Mouse (Mus musculus): Measurements from ENCODE around the gene BC016579. TPM values are rescaled to one million over a fixed set of nuclear protein-coding genes. Genes with fewer than 3 reads are reported as not detected.

The BC016579 gene
- polyA plus RNA-seq, 1 experiment from 2014 or later = not detected

GRCm38 (mm10) chr16:45632420-45632819, 21.4 kb downstream of the BC016579 start:
- no peak for ATAC-seq (ENCODE audit: low read depth)
- no peaks in the 10 kb centered on the region for H3K36me3 ChIP-seq (ENCODE audit: control insufficient read depth, insufficient read depth, low read length)
- no peak overlapping the region for H3K27ac ChIP-seq (replicated peaks; ENCODE audit: low read depth, low read length)
- H3K9me3 ChIP-seq (ENCODE audit: control insufficient read depth, low read length) = no peaks in the 10 kb centered on the region
- 77% methylated on average over 4 of the region's 4 CpGs for WGBS
- H3K27me3 ChIP-seq (replicated peaks; ENCODE audit: control insufficient read depth, insufficient read depth, low read length) = no peaks in the 10 kb centered on the region
- H3K9ac ChIP-seq (ENCODE audit: low read depth, low read length) = no peak overlapping the region
- no peak for DNase-seq (ENCODE audit: low spot score)
- H3K4me3 ChIP-seq (ENCODE audit: low read depth, low read length) = no peak overlapping the region
- no peak overlapping the region for H3K4me2 ChIP-seq (ENCODE audit: low read depth, low read length)
- H3K4me1 ChIP-seq (ENCODE audit: control insufficient read depth, insufficient read depth, low read length) = no peaks in the 10 kb centered on the region

DNA sequence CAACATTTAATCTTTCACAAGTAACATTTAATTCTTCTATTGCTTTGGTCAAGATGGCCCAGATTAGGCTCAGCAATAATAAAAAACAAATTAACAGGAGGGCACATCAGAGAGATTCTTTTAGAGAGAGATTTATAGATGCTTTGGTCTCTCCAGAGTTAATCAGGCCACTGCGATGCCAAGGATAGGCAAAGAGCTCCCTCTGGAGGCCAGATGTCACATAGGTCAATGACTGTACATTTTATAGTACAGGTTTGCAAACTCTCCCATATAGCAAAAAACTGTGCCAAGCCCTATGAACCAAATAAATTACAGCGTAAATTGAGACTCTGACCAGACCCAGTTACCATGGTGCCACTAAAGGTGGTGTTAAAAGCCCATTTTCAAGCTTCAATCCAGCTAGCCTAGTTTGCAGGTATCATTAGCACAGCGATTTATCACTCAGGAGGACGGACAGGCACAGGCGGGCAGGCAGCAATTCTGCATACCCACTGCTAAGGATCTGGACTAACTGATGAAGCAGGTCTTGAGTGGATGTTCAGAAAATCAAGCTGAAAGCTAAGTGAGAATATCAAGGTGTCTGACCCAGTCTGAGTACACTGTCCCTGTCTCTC, 23.4 kb downstream of the BC016579 start:
- Histone ChIP-seq H3K27me3 (replicated peaks; ENCODE audit: control insufficient read depth, insufficient read depth, low read length) (no peaks in the 10 kb centered on the region), H3K4me1 (ENCODE audit: control insufficient read depth, insufficient read depth, low read length) (no peaks in the 10 kb centered on the region), H3K9me3 (ENCODE audit: control insufficient read depth, low read length) (no peaks in the 10 kb centered on the region), H3K36me3 (ENCODE audit: control insufficient read depth, insufficient read depth, low read length) (no peaks in the 10 kb centered on the region), H3K4me2 (ENCODE audit: low read depth, low read length) (no peak overlapping the region), H3K9ac (ENCODE audit: low read depth, low read length) (no peak overlapping the region), H3K27ac (replicated peaks; ENCODE audit: low read depth, low read length) (no peak overlapping the region), H3K4me3 (ENCODE audit: low read depth, low read length) (no peak overlapping the region)
- WGBS = 60% methylated on average over 5 of the region's 5 CpGs
- DNase-seq (ENCODE audit: low spot score) = peak; percentile 80
- no peak for ATAC-seq (ENCODE audit: low read depth)

GRCm38 (mm10) chr16:45629497-45630105, 24.3 kb downstream of the BC016579 start:
- no peaks in the 10 kb centered on the region for H3K27me3 ChIP-seq (replicated peaks; ENCODE audit: control insufficient read depth, insufficient read depth, low read length)
- 77% methylated on average over 8 of the region's 8 CpGs for WGBS
- H3K36me3 ChIP-seq (ENCODE audit: control insufficient read depth, insufficient read depth, low read length) = no peaks in the 10 kb centered on the region
- DNase-seq (ENCODE audit: low spot score) (no peak), ATAC-seq (ENCODE audit: low read depth) (no peak)
- no peaks in the 10 kb centered on the region for H3K4me1 ChIP-seq (ENCODE audit: control insufficient read depth, insufficient read depth, low read length)
- H3K9me3 ChIP-seq (ENCODE audit: control insufficient read depth, low read length) = no peaks in the 10 kb centered on the region
- H3K9ac ChIP-seq (ENCODE audit: low read depth, low read length) = no peak overlapping the region
- no peak overlapping the region for H3K4me3 ChIP-seq (ENCODE audit: low read depth, low read length)
- H3K4me2 ChIP-seq (ENCODE audit: low read depth, low read length) = no peak overlapping the region
- H3K27ac ChIP-seq (replicated peaks; ENCODE audit: low read depth, low read length) = no peak overlapping the region

GRCm38 (mm10) chr16:45625342-45625741, 28.5 kb downstream of the BC016579 start:
- no peak overlapping the region for H3K27ac ChIP-seq (replicated peaks; ENCODE audit: low read depth, low read length)
- H3K4me3 ChIP-seq (ENCODE audit: low read depth, low read length) = no peak overlapping the region
- H3K9ac ChIP-seq (ENCODE audit: low read depth, low read length) = no peak overlapping the region
- H3K36me3 ChIP-seq (ENCODE audit: control insufficient read depth, insufficient read depth, low read length) = no peaks in the 10 kb centered on the region
- H3K4me2 ChIP-seq (ENCODE audit: low read depth, low read length) = no peak overlapping the region
- ATAC-seq (ENCODE audit: low read depth) (no peak), DNase-seq (ENCODE audit: low spot score) (no peak)
- H3K27me3 ChIP-seq (replicated peaks; ENCODE audit: control insufficient read depth, insufficient read depth, low read length) = no peaks in the 10 kb centered on the region
- H3K4me1 ChIP-seq (ENCODE audit: control insufficient read depth, insufficient read depth, low read length) = no peaks in the 10 kb centered on the region
- H3K9me3 ChIP-seq (ENCODE audit: control insufficient read depth, low read length) = no peaks in the 10 kb centered on the region
- 73% methylated on average over 2 of the region's 2 CpGs for WGBS

DNA sequence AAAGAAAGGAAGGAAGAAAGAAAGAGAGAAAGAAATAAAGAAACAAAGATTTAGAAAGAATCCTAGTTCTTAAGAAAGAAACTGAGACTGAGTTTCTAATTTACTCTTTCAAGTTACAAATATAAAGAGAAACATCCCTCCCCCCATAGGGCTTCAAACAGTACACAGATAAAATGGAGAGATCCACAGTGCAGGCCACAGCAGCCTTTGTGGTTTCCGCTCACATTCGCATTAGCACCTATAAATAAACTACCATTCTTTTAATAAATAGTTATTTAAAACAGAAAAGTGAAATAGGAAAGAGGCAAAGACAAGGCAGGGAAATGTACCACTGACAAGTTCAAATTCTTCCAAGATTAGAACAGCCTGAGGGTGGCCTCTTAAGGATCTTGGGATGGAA, 29.1 kb downstream of the BC016579 start:
- ATAC-seq (ENCODE audit: low read depth) (no peak), DNase-seq (ENCODE audit: low spot score) (no peak)
- 79% methylated on average over 2 of the region's 2 CpGs for WGBS
- Histone ChIP-seq H3K36me3 (ENCODE audit: control insufficient read depth, insufficient read depth, low read length) (no peaks in the 10 kb centered on the region), H3K9me3 (ENCODE audit: control insufficient read depth, low read length) (no peaks in the 10 kb centered on the region), H3K27ac (replicated peaks; ENCODE audit: low read depth, low read length) (no peak overlapping the region), H3K4me2 (ENCODE audit: low read depth, low read length) (no peak overlapping the region), H3K4me3 (ENCODE audit: low read depth, low read length) (no peak overlapping the region), H3K4me1 (ENCODE audit: control insufficient read depth, insufficient read depth, low read length) (no peaks in the 10 kb centered on the region), H3K27me3 (replicated peaks; ENCODE audit: control insufficient read depth, insufficient read depth, low read length) (no peaks in the 10 kb centered on the region), H3K9ac (ENCODE audit: low read depth, low read length) (no peak overlapping the region)

DNA sequence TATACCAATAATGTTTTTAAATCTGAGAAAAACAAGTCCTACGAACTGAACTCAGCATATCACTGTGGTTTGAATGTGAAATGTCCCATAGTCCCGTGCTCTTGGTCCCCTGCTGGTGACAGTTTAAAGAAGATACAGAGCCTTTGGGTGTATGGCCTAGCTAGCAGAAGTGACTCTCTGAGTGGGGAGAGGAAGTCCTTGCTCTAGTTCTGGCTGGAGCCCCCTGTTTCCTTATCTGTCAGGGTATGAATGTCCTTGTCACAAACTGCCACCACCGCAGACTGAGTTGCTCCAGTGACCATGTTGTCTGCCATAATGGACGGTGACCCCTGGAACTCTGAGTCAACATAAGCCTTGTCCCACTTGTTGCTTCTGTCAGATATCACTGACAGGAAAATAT, 30.6 kb downstream of the BC016579 start:
- no peaks in the 10 kb centered on the region for H3K4me1 ChIP-seq (ENCODE audit: control insufficient read depth, insufficient read depth, low read length)
- no peak overlapping the region for H3K4me2 ChIP-seq (ENCODE audit: low read depth, low read length)
- no peak overlapping the region for H3K27ac ChIP-seq (replicated peaks; ENCODE audit: low read depth, low read length)
- H3K36me3 ChIP-seq (ENCODE audit: control insufficient read depth, insufficient read depth, low read length) = no peaks in the 10 kb centered on the region
- no peak overlapping the region for H3K9ac ChIP-seq (ENCODE audit: low read depth, low read length)
- ATAC-seq (ENCODE audit: low read depth) (no peak), DNase-seq (ENCODE audit: low spot score) (no peak)
- no peak overlapping the region for H3K4me3 ChIP-seq (ENCODE audit: low read depth, low read length)
- whole genome bisulfite sequencing = 89% methylated on average over 4 of the region's 4 CpGs
- no peaks in the 10 kb centered on the region for H3K9me3 ChIP-seq (ENCODE audit: control insufficient read depth, low read length)
- H3K27me3 ChIP-seq (replicated peaks; ENCODE audit: control insufficient read depth, insufficient read depth, low read length) = no peaks in the 10 kb centered on the region

- Histone ChIP-seq H3K36me3 (ENCODE audit: control insufficient read depth, insufficient read depth, low read length) (no peaks in the 10 kb centered on the region), H3K9ac (ENCODE audit: low read depth, low read length) (no peak overlapping the region), H3K27ac (replicated peaks; ENCODE audit: low read depth, low read length) (no peak overlapping the region), H3K4me2 (ENCODE audit: low read depth, low read length) (no peak overlapping the region), H3K4me3 (ENCODE audit: low read depth, low read length) (no peak overlapping the region), H3K27me3 (replicated peaks; ENCODE audit: control insufficient read depth, insufficient read depth, low read length) (no peaks in the 10 kb centered on the region), H3K4me1 (ENCODE audit: control insufficient read depth, insufficient read depth, low read length) (no peaks in the 10 kb centered on the region), H3K9me3 (ENCODE audit: control insufficient read depth, low read length) (no peaks in the 10 kb centered on the region)
- DNase-seq (ENCODE audit: low spot score) (no peak), ATAC-seq (ENCODE audit: low read depth) (no peak)
- 81% methylated on average over 8 of the region's 8 CpGs for WGBS
These were observed 34.0 kb downstream of the BC016579 start for GRCm38 (mm10) chr16:45619751-45620375.

DNA sequence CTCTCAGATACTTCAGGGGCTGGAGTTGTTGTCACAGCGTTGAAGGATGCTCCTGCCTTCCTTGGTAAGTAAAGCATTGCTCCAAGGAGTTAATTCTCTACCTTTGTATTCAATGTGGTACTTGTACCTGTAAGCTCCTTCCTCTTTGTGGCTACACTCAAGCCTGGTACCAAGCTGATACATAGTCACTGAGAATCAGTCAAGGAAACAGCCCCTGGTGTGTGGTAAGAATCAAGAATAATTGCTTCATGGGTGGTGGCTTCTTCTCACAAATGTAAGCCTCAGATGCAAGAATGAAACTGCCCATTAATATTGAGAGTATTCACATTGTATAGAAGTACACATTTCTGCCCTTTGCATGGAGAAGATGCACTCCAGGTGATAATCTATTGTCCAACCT, 37.9 kb downstream of the BC016579 start:
- 93% methylated on average over 1 of the region's 1 CpGs for WGBS
- H3K4me3 ChIP-seq (ENCODE audit: low read depth, low read length) = no peak overlapping the region
- DNase-seq (ENCODE audit: low spot score) (no peak), ATAC-seq (ENCODE audit: low read depth) (no peak)
- H3K36me3 ChIP-seq (ENCODE audit: control insufficient read depth, insufficient read depth, low read length) = no peaks in the 10 kb centered on the region
- H3K27me3 ChIP-seq (replicated peaks; ENCODE audit: control insufficient read depth, insufficient read depth, low read length) = no peaks in the 10 kb centered on the region
- H3K27ac ChIP-seq (replicated peaks; ENCODE audit: low read depth, low read length) = no peak overlapping the region
- H3K9ac ChIP-seq (ENCODE audit: low read depth, low read length) = no peak overlapping the region
- H3K4me2 ChIP-seq (ENCODE audit: low read depth, low read length) = no peak overlapping the region
- no peaks in the 10 kb centered on the region for H3K9me3 ChIP-seq (ENCODE audit: control insufficient read depth, low read length)
- no peaks in the 10 kb centered on the region for H3K4me1 ChIP-seq (ENCODE audit: control insufficient read depth, insufficient read depth, low read length)

DNA sequence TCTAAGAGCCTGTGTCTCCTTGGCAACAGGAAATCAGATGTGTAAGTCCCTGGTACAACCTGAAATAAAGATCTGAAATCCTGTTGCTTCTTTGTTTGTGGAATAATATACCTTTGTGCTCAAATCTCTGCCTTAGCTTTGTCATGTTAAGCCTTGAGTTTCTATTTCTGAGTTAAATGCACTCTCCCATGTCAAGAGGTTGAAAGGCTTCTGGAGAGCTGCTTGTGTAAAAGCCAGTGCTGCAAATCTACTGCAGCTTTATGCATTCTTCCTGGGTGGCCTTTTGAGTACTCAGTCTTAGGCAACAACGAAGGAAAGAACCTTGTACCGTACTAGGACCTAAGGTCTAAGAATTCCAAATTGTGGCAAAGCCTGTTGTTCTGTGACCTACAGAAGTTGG, 40.6 kb downstream of the BC016579 start:
- H3K4me2 ChIP-seq (ENCODE audit: low read depth, low read length) = no peak overlapping the region
- no peaks in the 10 kb centered on the region for H3K36me3 ChIP-seq (ENCODE audit: control insufficient read depth, insufficient read depth, low read length)
- no peak overlapping the region for H3K9ac ChIP-seq (ENCODE audit: low read depth, low read length)
- no peaks in the 10 kb centered on the region for H3K27me3 ChIP-seq (replicated peaks; ENCODE audit: control insufficient read depth, insufficient read depth, low read length)
- WGBS = 73% methylated on average over 2 of the region's 2 CpGs
- H3K4me3 ChIP-seq (ENCODE audit: low read depth, low read length) = no peak overlapping the region
- no peaks in the 10 kb centered on the region for H3K9me3 ChIP-seq (ENCODE audit: control insufficient read depth, low read length)
- peak; percentile 18; the same call in 1 of the 2 replicates for ATAC-seq (ENCODE audit: low read depth)
- H3K4me1 ChIP-seq (ENCODE audit: control insufficient read depth, insufficient read depth, low read length) = no peaks in the 10 kb centered on the region
- no peak for DNase-seq (ENCODE audit: low spot score)
- H3K27ac ChIP-seq (replicated peaks; ENCODE audit: low read depth, low read length) = no peak overlapping the region
